In the genomic region with DNA sequence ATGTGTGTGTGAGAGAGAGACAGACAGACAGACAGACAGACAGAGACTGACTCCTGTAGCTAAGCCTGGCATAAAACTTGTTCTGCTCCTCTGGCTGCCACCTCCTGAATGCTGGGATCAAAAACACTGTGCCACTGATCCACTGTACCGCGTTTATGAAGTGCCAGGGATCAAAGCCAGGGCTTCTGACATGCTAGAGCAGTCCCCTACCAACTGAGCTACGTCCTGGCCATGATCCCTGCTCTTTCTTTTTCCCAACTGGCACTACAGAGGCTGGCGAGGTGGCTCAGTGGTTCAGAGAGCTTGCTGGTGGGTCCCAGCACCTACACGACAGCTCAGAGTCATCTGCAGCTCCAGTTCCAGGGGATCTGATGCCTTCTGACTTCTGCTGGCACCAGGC, we compare ENCODE assay signal across 27 mouse cellular contexts. TPM values are rescaled to one million over a fixed set of nuclear protein-coding genes. Genes with fewer than 3 reads are reported as not detected.
DNase-seq lines count a peak whose midpoint lies in the region; ATAC-seq and TF ChIP-seq lines count a peak whose summit lies in the region.
"Had no signal": no experiment of that assay in that cellular context is flagged by ENCODE, and none has a peak within 500 bp of the region (broad histone marks: within the 10 kb centered on the region; RNA-seq: fewer than 3 reads in every experiment).

No protein-coding gene starts in this region.

- ATAC-seq in limb, embryonic 14.5 days (ENCODE audit: low FRiP score, low read depth) = no peak
- no peak for ATAC-seq in neural tube, embryonic 14.5 days (ENCODE audit: low read depth)
- ATAC-seq: activated CD4-positive, CD25-positive, alpha-beta regulatory T cell, adult 4 months; CD4-positive, CD25-positive, alpha-beta regulatory T cell, adult 4 months; forebrain, embryonic 13.5 days; forebrain, embryonic 15.5 days; forebrain, postnatal 0 days; Patski had no signal

- TF ChIP-seq POLR2A in limb, embryonic 14.5 days (IDR thresholded peaks at IDR 0.05; ENCODE audit: borderline replicate concordance, extremely low read depth, insufficient read depth, insufficient read length) = no peak

- H3K36me3 ChIP-seq in limb, embryonic 14.5 days (ENCODE audit: control insufficient read depth, insufficient read depth, low read length) = no peaks in the 10 kb centered on the region
- H3K36me3 ChIP-seq in limb, embryonic 10.5 days = peaks cover 8% of the 10 kb centered on the region; the same call in 1 of the 2 replicates
- no peaks in the 10 kb centered on the region for H3K36me3 ChIP-seq in neural tube, embryonic 14.5 days (ENCODE audit: control insufficient read depth, insufficient read depth, low read length)
- H3K36me3 ChIP-seq: embryonic facial prominence, embryonic 10.5 days; embryonic facial prominence, embryonic 12.5 days; forebrain, embryonic 15.5 days had no signal

- peak; percentile 56 to 61 for DNase-seq in cerebellum, postnatal 10 days
- no peak for DNase-seq in cerebellum, postnatal 4 days (ENCODE audit: low spot score in 2 of 2)
- no peak for DNase-seq in limb, embryonic 14.5 days (ENCODE audit: low spot score)
- no peak for DNase-seq in limb, embryonic 10.5 days (ENCODE audit: low spot score)
- no peak for DNase-seq in neural tube, embryonic 10.5 days (ENCODE audit: extremely low spot score, low spot score)
- DNase-seq: adrenal gland, adult 8-10 months; adrenal gland, postnatal 14 days; adrenal gland, postnatal 36 days; B cell, adult 2 months; cerebellum, adult 11-12 months; cerebellum, adult 2 months; cerebellum, adult 9-10 months; cerebellum, postnatal 36 days; forebrain, postnatal 0 days had no signal

- H3K9ac ChIP-seq in limb, embryonic 14.5 days (ENCODE audit: low read depth, low read length, severe bottlenecking) = 0 out of 2 replicates have a peak overlapping the region, but pooled peaks have one; percentile 4
- H3K9ac ChIP-seq in neural tube, embryonic 14.5 days (replicated peaks; ENCODE audit: low read depth, low read length) = 0 out of 2 replicates have a peak overlapping the region, but pooled peaks have one; percentile 3
- H3K9ac ChIP-seq: embryonic facial prominence, embryonic 12.5 days; forebrain, embryonic 13.5 days; forebrain, embryonic 15.5 days; forebrain, postnatal 0 days had no signal

- WGBS in limb, embryonic 14.5 days = 46% methylated on average over 5 of the region's 5 CpGs
- WGBS in limb, embryonic 10.5 days = 64% methylated on average over 5 of the region's 5 CpGs
- WGBS in neural tube, embryonic 14.5 days = 53% methylated on average over 5 of the region's 5 CpGs

- no peaks in the 10 kb centered on the region for H3K9me3 ChIP-seq in limb, embryonic 14.5 days (ENCODE audit: control insufficient read depth, low read length)
- no peaks in the 10 kb centered on the region for H3K9me3 ChIP-seq in limb, embryonic 10.5 days (replicated peaks)
- H3K9me3 ChIP-seq in neural tube, embryonic 14.5 days (ENCODE audit: control insufficient read depth, low read length) = no peaks in the 10 kb centered on the region
- H3K9me3 ChIP-seq: embryonic facial prominence, embryonic 10.5 days; embryonic facial prominence, embryonic 12.5 days; forebrain, embryonic 13.5 days; forebrain, embryonic 15.5 days; G1E had no signal

- H3K4me2 ChIP-seq in limb, embryonic 14.5 days (replicated peaks; ENCODE audit: low read depth, low read length, severe bottlenecking) = no peak overlapping the region
- no peak overlapping the region for H3K4me2 ChIP-seq in neural tube, embryonic 14.5 days (ENCODE audit: low read depth, low read length)
- H3K4me2 ChIP-seq: embryonic facial prominence, embryonic 12.5 days; forebrain, embryonic 13.5 days; forebrain, embryonic 15.5 days had no signal

- H3K4me1 ChIP-seq in limb, embryonic 14.5 days (ENCODE audit: control insufficient read depth, insufficient read depth, low read length) = peaks cover 3% of the 10 kb centered on the region; the same call in 1 of the 2 replicates
- H3K4me1 ChIP-seq in limb, embryonic 10.5 days = peaks cover 6% of the 10 kb centered on the region
- peaks cover 6% of the 10 kb centered on the region for H3K4me1 ChIP-seq in neural tube, embryonic 14.5 days (ENCODE audit: control insufficient read depth, insufficient read depth, low read length)

- no peaks in the 10 kb centered on the region for H3K27me3 ChIP-seq in limb, embryonic 14.5 days (ENCODE audit: control insufficient read depth, insufficient read depth, low read length)
- H3K27me3 ChIP-seq in limb, embryonic 10.5 days (ENCODE audit: low read depth, poor library complexity, severe bottlenecking) = peaks cover 45% of the 10 kb centered on the region
- no peaks in the 10 kb centered on the region for H3K27me3 ChIP-seq in neural tube, embryonic 14.5 days (ENCODE audit: control insufficient read depth, insufficient read depth, low read length)
- H3K27me3 ChIP-seq: CH12.LX; forebrain, embryonic 15.5 days; Patski had no signal

- no peak overlapping the region for H3K4me3 ChIP-seq in limb, embryonic 14.5 days (replicated peaks; ENCODE audit: low read length)
- H3K4me3 ChIP-seq in limb, embryonic 10.5 days = no peak overlapping the region
- H3K4me3 ChIP-seq in neural tube, embryonic 14.5 days (ENCODE audit: low read depth, low read length) = no peak overlapping the region
- H3K4me3 ChIP-seq: embryonic facial prominence, embryonic 10.5 days; embryonic facial prominence, embryonic 12.5 days; forebrain, embryonic 13.5 days; forebrain, embryonic 15.5 days had no signal

- H3K27ac ChIP-seq in limb, embryonic 14.5 days (replicated peaks; ENCODE audit: low read depth, low read length) = no peak overlapping the region
- H3K27ac ChIP-seq in limb, embryonic 10.5 days = no peak overlapping the region
- H3K27ac ChIP-seq in neural tube, embryonic 14.5 days (ENCODE audit: low read depth, low read length) = no peak overlapping the region
- H3K27ac ChIP-seq: embryonic facial prominence, embryonic 10.5 days; embryonic facial prominence, embryonic 12.5 days; forebrain, embryonic 13.5 days; forebrain, embryonic 15.5 days had no signal

RNA-seq across cellular contexts. Expression of a gene that starts 5.9 kb away (rescaled TPM):
- 9.1 and 12.2 TPM in 2 replicates for polyA plus RNA-seq in limb, embryonic 14.5 days (2012; rRNA removed)
- polyA plus RNA-seq in limb, embryonic 14.5 days (2014; fragmentation: Nextera tagmentation; extraction: Ambion mirVana) = 2.8 and 4.1 TPM in 2 replicates
- 3.4 and 4.4 TPM in 2 replicates for polyA plus RNA-seq in limb, embryonic 10.5 days (2016; fragmentation: Nextera tagmentation; extraction: Ambion mirVana)
- polyA plus RNA-seq in neural tube, embryonic 14.5 days (2014; fragmentation: Nextera tagmentation; extraction: Ambion mirVana) = 5.2 and 7.0 TPM in 2 replicates

RNA-seq across cellular contexts. Expression of a gene that starts 17.7 kb away (rescaled TPM):
- polyA plus RNA-seq in limb, embryonic 14.5 days (2012; rRNA removed) = 9.1 and 11.4 TPM in 2 replicates
- 0.26 and 0.35 TPM in 2 replicates for polyA plus RNA-seq in limb, embryonic 14.5 days (2014; fragmentation: Nextera tagmentation; extraction: Ambion mirVana)
- polyA plus RNA-seq in limb, embryonic 10.5 days (2016; fragmentation: Nextera tagmentation; extraction: Ambion mirVana) = 0.06 TPM in 1 of 2 replicates, not detected in the other
- 0.17 and 0.29 TPM in 2 replicates for polyA plus RNA-seq in neural tube, embryonic 14.5 days (2014; fragmentation: Nextera tagmentation; extraction: Ambion mirVana)
- polyA plus RNA-seq: activated CD4-positive, CD25-positive, alpha-beta regulatory T cell, adult 4 months; CD4-positive, CD25-positive, alpha-beta regulatory T cell, adult 4 months; embryonic facial prominence, embryonic 10.5 days; forebrain, embryonic 11.5 days; forebrain, embryonic 13.5 days; forebrain, embryonic 15.5 days; Patski had no signal

RNA-seq across cellular contexts. Expression of a gene that starts 39.4 kb away (rescaled TPM):
- 25.2 and 35.2 TPM in 2 replicates for polyA plus RNA-seq in limb, embryonic 14.5 days (2012; rRNA removed)
- 29.2 and 33.3 TPM in 2 replicates for polyA plus RNA-seq in limb, embryonic 14.5 days (2014; fragmentation: Nextera tagmentation; extraction: Ambion mirVana)
- 67.3 and 79.0 TPM in 2 replicates for polyA plus RNA-seq in limb, embryonic 10.5 days (2016; fragmentation: Nextera tagmentation; extraction: Ambion mirVana)
- 20.1 and 29.0 TPM in 2 replicates for polyA plus RNA-seq in neural tube, embryonic 14.5 days (2014; fragmentation: Nextera tagmentation; extraction: Ambion mirVana)

RNA-seq across cellular contexts. Expression of a gene that starts 40.8 kb away (rescaled TPM):
- 25.2 and 30.9 TPM in 2 replicates for polyA plus RNA-seq in limb, embryonic 14.5 days (2012; rRNA removed)
- 19.1 and 22.2 TPM in 2 replicates for polyA plus RNA-seq in limb, embryonic 14.5 days (2014; fragmentation: Nextera tagmentation; extraction: Ambion mirVana)
- polyA plus RNA-seq in limb, embryonic 10.5 days (2016; fragmentation: Nextera tagmentation; extraction: Ambion mirVana) = 19.5 and 22.2 TPM in 2 replicates
- polyA plus RNA-seq in neural tube, embryonic 14.5 days (2014; fragmentation: Nextera tagmentation; extraction: Ambion mirVana) = 24.0 and 31.0 TPM in 2 replicates

RNA-seq across cellular contexts. Expression of a gene that starts 49.1 kb away (rescaled TPM):
- not detected in 2 replicates for polyA plus RNA-seq in limb, embryonic 14.5 days (2012; rRNA removed)
- polyA plus RNA-seq in limb, embryonic 14.5 days (2014; fragmentation: Nextera tagmentation; extraction: Ambion mirVana) = not detected in 2 replicates
- polyA plus RNA-seq in limb, embryonic 10.5 days (2016; fragmentation: Nextera tagmentation; extraction: Ambion mirVana) = not detected in 2 replicates
- polyA plus RNA-seq in neural tube, embryonic 14.5 days (2014; fragmentation: Nextera tagmentation; extraction: Ambion mirVana) = 0.15 TPM in 1 of 2 replicates, not detected in the other
- polyA plus RNA-seq: activated CD4-positive, CD25-positive, alpha-beta regulatory T cell, adult 4 months; CD4-positive, CD25-positive, alpha-beta regulatory T cell, adult 4 months; cerebellum, adult 2 months; cortical plate, adult 2 months; embryonic facial prominence, embryonic 10.5 days; embryonic facial prominence, embryonic 12.5 days; embryonic facial prominence, embryonic 14.5 days; forebrain, embryonic 11.5 days; forebrain, embryonic 13.5 days; forebrain, embryonic 15.5 days; forebrain, postnatal 0 days; G1E; Patski had no signal

Comparison
In these comparisons a context has a peak if more than half of its experiments do, and no peak if none do; other contexts are left out.
1. DNase-seq: peak in cerebellum, postnatal 10 days (2 of 2); none in cerebellum, postnatal 4 days (0 of 2), limb, embryonic 14.5 days (single experiment), limb, embryonic 10.5 days (single experiment) and neural tube, embryonic 10.5 days (single experiment).